Mouse (Mus musculus): ENCODE data around the gene Klk15.
A peak's percentile ranks its signal among the peaks of the same experiment; 100 is the strongest.
"Not testable (repeated sequence)": the region's sequence is repeated elsewhere in the genome, so short reads cannot be mapped to it uniquely, and the experiment has no call there.

Klk15 gene

GRCm38 (mm10) chr7:43933440-43933839 is at the start of gene Klk15:
Klk15 (plus strand) TSS chr7:43933740.
- no peak for DNase-seq (ENCODE audit: low spot score in 2 of 2)

GRCm38 (mm10) chr7:43891365-43891764 is 42.2 kb upstream of the Klk15 start:
- no peak for DNase-seq (ENCODE audit: low spot score in 2 of 2)

- DNase-seq (ENCODE audit: low spot score in 2 of 2) = no peak
These were observed 41.8 kb upstream of the Klk15 start for GRCm38 (mm10) chr7:43891788-43892187.

DNA sequence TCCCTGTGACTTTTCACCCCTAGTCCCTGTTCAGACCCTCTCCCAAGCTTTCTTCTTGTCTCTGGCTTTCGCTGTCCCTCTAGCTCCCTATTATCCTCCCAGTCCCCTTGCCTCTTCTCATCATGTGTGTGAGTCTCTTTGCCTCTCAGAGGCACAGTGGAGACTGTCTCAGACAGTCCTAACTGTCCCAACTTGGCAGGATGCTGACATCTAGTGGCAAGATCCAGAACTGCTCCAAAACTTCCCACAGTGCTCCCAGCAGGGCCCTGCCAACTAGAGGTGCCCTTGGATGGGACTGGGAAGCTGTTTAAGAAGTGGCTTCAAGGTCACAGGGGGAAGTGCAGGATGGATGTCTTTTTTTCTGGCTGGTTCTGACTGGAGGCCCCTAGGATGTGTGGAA is 38.7 kb upstream of the Klk15 start:
- peak; percentile 89 for DNase-seq (ENCODE audit: low spot score in 2 of 2)

DNA sequence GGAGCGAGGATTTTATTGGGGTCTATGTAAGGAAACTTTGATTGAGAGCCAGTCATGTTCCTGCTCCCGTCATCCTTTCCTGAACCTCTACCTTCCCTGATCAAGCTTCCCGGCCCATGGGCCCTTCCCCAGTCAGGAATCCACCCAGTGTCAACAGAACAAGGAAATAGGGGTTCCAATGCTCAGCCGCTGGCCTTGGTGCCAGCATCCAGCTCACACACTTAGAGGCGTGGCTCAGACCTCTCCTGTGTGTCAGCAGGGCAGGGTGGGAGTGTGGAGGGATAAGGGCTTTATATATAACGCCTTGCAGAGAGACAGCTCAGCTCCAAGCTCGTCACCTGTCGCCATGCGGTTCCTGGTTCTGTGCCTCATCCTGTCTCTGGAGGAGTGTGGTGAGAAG is 18.7 kb upstream of the Klk15 start:
- DNase-seq (ENCODE audit: low spot score in 2 of 2) = no peak

- DNase-seq (ENCODE audit: low spot score in 2 of 2) = no peak
These were observed 15.1 kb upstream of the Klk15 start for GRCm38 (mm10) chr7:43918426-43918825.

DNA sequence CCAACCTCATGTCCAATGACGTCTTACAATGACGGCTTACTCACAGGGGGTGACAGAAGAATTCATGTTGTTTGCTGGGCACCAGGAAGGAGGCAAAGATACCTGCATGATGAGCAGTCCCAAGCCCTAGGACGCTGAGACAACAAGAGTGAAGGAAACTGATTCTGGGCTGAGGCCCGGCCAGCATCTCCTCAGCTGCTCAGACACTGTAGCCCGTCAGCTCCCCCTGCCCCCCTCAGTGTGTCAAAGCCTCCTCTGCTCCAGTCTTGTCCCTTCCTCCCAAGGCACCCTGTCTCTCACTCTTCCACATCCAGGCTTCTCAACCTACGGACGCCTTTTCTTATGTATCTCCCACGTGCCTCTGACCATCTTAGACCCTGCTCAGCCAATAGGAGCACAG is 14.7 kb upstream of the Klk15 start:
- DNase-seq (ENCODE audit: low spot score in 2 of 2) = no peak

DNA sequence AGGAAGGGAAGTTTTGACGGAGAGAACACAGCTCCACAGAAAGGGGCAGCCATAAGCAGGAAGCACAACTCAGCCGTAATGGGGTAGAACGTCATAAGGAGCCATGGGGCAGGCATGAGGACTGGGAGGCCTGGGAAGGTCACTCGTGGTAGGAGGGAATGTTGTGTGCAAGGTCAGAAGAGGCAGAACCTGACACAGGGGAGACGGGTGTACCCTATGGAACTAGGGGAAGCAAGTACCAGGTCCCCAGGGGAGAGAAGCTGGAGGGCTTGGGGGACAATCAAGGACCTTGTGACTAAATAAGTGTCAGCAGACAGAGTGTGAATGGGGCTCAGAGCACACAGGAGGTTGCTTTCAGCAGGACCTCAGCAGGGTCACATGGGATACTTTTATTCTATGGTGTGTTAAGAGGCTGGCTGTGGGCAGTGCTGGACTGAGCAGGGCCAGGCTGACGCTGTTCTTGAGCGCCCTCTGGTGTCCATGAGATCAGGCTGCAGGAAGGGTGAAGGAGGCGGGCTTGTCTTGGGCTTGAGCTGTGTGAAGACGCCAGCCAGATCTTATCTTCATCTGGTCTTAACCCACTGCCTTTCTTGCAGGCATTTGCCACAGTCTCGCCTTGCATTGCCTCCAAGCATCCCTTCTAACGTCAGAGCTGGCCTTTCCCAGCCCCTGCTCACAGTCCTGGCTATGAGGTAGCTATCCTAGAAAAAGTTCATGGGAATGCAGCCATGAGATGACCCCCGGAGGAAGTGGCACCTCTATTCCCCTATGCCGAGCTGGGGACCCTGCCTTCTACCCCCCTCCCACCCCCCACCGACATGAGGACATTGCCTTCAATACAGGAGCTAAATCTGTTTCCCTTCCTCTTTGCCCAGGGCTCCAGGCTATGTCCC is 13.7 kb upstream of the Klk15 start:
- peak; percentile 37 to 50 for DNase-seq (ENCODE audit: low spot score in 2 of 2)

GRCm38 (mm10) chr7:43920582-43920981 is 13.0 kb upstream of the Klk15 start:
- no peak for DNase-seq (ENCODE audit: low spot score in 2 of 2)

GRCm38 (mm10) chr7:43921087-43921486 is 12.5 kb upstream of the Klk15 start:
- DNase-seq (ENCODE audit: low spot score in 2 of 2) = no peak

- no peak for DNase-seq (ENCODE audit: low spot score in 2 of 2)
These were observed 11.6 kb upstream of the Klk15 start for GRCm38 (mm10) chr7:43921941-43922340.

DNA sequence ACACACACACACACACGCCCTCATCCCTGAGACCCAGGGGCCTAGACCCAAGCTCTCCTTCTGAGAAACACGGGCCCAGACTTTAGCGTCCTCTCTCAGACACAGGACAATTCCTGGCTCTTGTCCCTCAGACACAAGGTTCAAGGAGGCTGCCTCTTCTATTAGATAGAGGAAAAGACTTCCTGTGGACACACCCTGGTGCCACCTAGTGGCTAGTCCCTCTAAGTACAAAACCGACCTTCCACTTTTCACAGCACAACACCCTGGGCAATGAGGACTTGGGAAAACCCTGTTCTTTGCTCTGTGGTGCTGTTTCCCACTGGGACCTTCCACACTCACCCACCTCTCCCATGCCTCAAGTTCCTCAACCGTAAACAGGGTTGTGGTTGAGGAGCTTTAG is 7.6 kb upstream of the Klk15 start:
- no peak for DNase-seq (ENCODE audit: low spot score in 2 of 2)

DNA sequence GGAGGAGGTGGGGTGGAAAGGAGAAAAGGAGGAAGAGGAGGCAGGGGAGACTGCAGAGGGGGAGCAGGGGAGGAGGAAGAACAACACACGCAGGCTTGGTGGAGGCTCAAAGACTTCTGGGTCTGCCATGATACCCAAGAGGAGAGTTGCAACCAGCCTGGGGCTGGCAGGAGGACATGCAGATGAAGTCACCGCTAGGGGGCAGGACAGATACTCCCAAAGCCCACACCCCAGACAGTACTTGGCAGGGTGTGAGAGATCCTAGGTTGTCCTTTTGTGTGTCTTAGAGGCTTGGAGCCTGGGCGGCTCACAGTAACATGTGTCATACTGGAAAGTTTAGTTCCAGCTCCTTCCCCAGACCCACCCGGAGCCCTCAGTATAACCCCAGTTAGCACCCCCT is 5.0 kb upstream of the Klk15 start:
- no peak for DNase-seq (ENCODE audit: low spot score in 2 of 2)

DNA sequence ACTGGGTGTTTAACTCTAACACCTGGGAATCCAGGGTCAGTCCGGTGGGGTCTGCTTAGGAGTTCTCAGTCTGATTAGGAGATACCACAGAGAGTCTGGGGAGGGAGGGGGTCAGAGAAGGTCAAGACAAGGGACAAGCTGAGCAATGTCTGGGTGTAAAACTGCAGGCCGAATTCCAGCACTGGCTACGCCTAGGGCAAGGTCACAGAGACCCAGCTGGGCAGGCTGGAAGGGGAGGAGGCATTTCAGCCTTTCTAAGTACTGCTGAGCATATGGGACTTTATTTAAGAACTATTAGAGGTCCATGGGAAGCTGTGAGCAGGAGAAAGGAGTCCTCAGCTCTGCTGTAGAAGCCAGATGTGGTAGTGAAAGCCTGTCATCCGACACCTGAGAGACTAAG is 1.2 kb upstream of the Klk15 start:
- no peak for DNase-seq (ENCODE audit: low spot score in 2 of 2)

DNA sequence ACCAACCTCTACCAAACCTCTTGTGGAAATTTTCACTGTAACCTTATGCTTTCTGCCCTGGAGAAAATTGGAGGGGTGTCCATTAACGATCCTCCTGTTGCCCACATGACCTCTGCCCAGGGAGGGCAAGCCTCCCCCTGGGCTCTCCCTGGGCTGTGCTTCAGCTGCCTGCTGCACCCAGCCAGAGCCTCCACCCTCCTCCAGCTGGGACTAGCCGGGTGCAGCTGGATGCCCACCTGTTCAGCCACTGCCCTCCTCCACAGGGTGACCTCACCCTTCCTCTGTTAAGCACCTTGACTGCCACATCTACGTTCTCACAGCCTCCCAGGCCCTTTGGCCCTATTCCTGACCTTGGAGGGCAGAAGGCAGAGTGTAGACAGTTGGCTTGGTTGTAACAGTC is 1.2 kb downstream of the Klk15 start:
- no peak for DNase-seq (ENCODE audit: low spot score in 2 of 2)

GRCm38 (mm10) chr7:43936551-43936950 is 3.0 kb downstream of the Klk15 start:
- no peak for DNase-seq (ENCODE audit: low spot score in 2 of 2)

DNA sequence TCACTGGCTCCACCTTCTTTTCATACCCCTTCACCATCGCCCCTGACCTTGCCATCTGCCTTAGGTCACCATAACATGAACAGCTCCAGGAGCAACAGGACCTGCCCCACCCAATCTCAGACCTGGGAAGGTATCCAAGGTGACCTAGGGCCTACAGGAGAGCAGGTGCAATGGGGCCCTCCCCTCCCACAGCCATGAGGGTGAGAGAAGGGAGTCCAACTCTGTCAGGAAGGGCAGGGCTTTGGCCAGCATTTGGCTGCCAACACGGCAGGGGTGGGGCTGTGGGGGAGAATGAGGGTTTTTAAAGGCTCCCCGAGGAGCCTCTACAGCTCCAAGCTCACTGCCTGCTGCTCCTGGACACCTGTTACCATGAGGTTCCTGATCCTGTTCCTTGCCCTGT is 8.8 kb downstream of the Klk15 start:
- not testable (repeated sequence) for DNase-seq (ENCODE audit: low spot score in 2 of 2)

DNA sequence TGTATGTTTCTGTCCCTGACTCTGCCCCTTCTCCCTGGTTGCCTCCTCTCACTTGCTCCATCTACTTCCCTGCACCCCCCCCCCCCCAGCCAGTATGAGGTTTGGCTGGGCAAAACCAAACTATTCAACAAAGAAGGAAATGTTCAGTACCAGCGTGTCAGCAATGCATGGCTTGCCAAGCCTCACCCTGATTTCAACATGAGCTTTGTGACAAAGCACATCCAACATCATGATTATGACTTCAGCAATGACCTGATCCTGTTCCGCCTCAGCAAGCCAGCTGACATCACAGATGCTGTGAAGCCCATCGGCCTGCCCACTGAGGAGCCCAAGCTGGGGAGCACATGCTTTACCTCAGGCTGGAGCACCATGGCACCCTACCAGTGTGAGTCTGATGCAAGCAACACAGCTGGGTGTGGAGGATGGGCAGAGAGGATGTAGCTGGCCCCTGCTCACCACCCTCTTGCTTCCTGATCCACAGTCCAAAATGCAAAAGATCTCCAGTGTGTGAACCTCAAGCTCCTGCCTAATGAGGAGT is 11.3 kb downstream of the Klk15 start:
- DNase-seq (ENCODE audit: low spot score in 2 of 2) = no peak

DNA sequence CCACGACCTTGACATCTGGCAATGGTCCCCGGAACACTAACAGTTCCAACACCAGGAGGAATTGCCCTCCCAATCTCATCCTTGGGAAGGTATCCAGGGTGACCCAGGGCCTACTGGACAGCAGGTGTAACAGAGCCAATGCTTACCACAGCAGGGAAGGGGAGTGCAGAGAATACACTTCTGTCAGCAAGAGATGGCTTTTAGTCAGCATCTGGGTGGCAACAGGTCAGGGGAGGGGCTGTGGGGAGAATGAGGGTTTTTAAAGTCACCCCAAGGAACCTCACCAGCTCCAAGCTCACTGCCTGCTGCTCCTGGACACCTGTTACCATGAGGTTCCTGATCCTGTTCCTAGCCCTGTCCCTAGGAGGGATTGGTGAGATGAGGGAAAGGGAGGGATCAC is 16.8 kb downstream of the Klk15 start, which contains the start of gene Klk1b8:
TSS of gene Klk1b8 (plus strand) at position 301 of the 400 bp plus-strand sequence.
- DNase-seq (ENCODE audit: low spot score in 2 of 2) = no peak

- DNase-seq (ENCODE audit: low spot score in 2 of 2) = no peak
These were observed 19.2 kb downstream of the Klk15 start for GRCm38 (mm10) chr7:43952703-43953102.

DNA sequence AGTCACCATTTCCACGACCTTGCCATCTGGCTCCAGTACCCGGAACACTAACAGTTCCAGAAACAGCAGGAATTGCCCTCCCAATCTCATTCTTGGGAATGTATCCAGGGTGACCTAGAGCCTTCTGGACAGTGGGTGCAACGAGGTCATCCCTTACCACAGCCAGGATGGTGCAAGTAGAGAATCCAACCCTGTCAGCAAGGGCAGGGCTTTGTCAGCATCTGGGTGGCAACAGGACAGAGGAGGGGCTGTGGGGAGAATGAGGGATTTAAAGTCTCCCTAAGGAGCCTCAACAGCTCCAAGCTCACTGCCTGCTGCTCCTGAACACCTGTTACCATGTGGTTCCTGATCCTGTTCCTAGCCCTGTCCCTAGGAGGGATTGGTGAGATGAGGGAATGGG is 32.9 kb downstream of the Klk15 start, which contains the start of gene Klk1b1:
TSS of gene Klk1b1 (plus strand) at position 301 of the 400 bp plus-strand sequence.
- no peak for DNase-seq (ENCODE audit: low spot score in 2 of 2)

GRCm38 (mm10) chr7:43967058-43967457 is 33.5 kb downstream of the Klk15 start:
- DNase-seq (ENCODE audit: low spot score in 2 of 2) = no peak

DNA sequence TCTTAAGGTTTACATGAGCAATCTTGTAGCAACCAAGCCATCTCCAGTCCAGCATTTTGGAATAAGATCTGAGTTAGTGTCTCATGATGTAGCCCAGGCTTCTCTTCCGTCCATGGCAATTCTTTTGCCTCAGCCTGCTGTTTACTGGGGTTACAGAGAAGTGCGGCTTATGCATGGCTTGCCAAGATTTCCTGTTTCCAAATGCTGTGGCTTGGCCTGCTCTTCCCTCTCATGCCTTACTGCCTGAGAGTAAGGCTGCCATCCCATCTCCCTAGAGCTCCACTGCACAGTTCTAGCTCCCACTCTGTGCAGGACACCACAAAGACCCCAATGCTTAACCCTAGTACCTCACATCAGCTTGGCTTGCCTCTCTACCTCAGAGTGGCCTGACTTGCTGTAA is 34.1 kb downstream of the Klk15 start:
- DNase-seq (ENCODE audit: low spot score in 2 of 2) = no peak
